Comparison of ENCODE assay signal across 25 mouse cellular contexts in genomic region chr16:25415186-25415585, GRCm38 (mm10).
"Had no signal": no experiment of that assay in that cellular context is flagged by ENCODE, and none has a peak within 500 bp of the region (broad histone marks: within the 10 kb centered on the region; RNA-seq: fewer than 3 reads in every experiment).

No protein-coding gene starts in this region.

- H3K4me2 ChIP-seq: heart, embryonic 12.5 days; hindbrain, embryonic 12.5 days; hindbrain, embryonic 14.5 days; intestine, embryonic 15.5 days; limb, embryonic 12.5 days; liver, embryonic 11.5 days had no signal

- H3K27ac ChIP-seq: heart, embryonic 10.5 days; hindbrain, embryonic 10.5 days; hindbrain, embryonic 12.5 days; hindbrain, embryonic 14.5 days; intestine, embryonic 15.5 days; layer of hippocampus, adult 2 months; left cerebral cortex, adult 2 months; limb, embryonic 10.5 days; limb, embryonic 12.5 days had no signal

- H3K4me1 ChIP-seq: hindbrain, embryonic 10.5 days; hindbrain, embryonic 12.5 days had no signal

- H3K4me3 ChIP-seq: heart, embryonic 10.5 days; heart, embryonic 12.5 days; hindbrain, embryonic 10.5 days; hindbrain, embryonic 12.5 days; intestine, embryonic 15.5 days; layer of hippocampus, adult 2 months; left cerebral cortex, adult 2 months; limb, embryonic 10.5 days; limb, embryonic 12.5 days had no signal

- DNase-seq: gastrocnemius, postnatal 14 days; gastrocnemius, postnatal 36 days; heart, adult 18-20 months; heart, postnatal 10 days; heart, postnatal 4 days; kidney, adult 18-20 months; kidney, adult 8-10 months; kidney, postnatal 10 days; kidney, postnatal 25 days; kidney, postnatal 4 days; liver had no signal

- H3K9ac ChIP-seq: heart, embryonic 12.5 days; hindbrain, embryonic 12.5 days; hindbrain, embryonic 14.5 days; intestine, embryonic 15.5 days; limb, embryonic 12.5 days had no signal

- H3K36me3 ChIP-seq: heart, embryonic 10.5 days; heart, embryonic 12.5 days; hindbrain, embryonic 10.5 days; hindbrain, embryonic 12.5 days; intestine, embryonic 15.5 days; limb, embryonic 10.5 days; limb, embryonic 12.5 days had no signal

- H3K27me3 ChIP-seq: heart, embryonic 12.5 days; hindbrain, embryonic 12.5 days; intestine, embryonic 15.5 days; limb, embryonic 12.5 days had no signal

- H3K9me3 ChIP-seq: heart, embryonic 10.5 days; heart, embryonic 12.5 days; hindbrain, embryonic 10.5 days; hindbrain, embryonic 12.5 days; intestine, embryonic 15.5 days; limb, embryonic 10.5 days; limb, embryonic 12.5 days had no signal

- ATAC-seq: hindbrain, embryonic 16.5 days; inflammation-experienced regulatory T-cells, adult 6 months; intestine, embryonic 15.5 days; intestine, postnatal 0 days had no signal
